Mouse (Mus musculus) midbrain, embryonic 16.5 days (tissue): ENCODE measurements around the gene Hipk2. TPM values are rescaled to one million over a fixed set of nuclear protein-coding genes. Genes with fewer than 3 reads are reported as not detected.

Experiments used
- ATAC-seq: fragments of 200-750 bp; cut with Nextera tagmentation; 2 replicates; pipeline ENCODE4 v1.8.0; 2017; ENCODE audit warnings: moderate TSS enrichment
- H3K27ac ChIP-seq: fragments of 300-500 bp; sonication (generic); 2 replicates; pipeline ENCODE4 v1.5.1; 2014; ENCODE audit warnings: mild to moderate bottlenecking, low read length, mixed read lengths
- H3K27me3 ChIP-seq: fragments of 300-500 bp; sonication (generic); 2 replicates; pipeline ENCODE4 v1.6.1; 2014; ENCODE audit warnings: low read depth, low read length, mixed read lengths; ENCODE audit not compliant: control insufficient read depth, insufficient read depth
- H3K36me3 ChIP-seq: fragments of 300-500 bp; sonication (generic); 2 replicates; pipeline ENCODE4 v1.6.1; 2014; ENCODE audit warnings: mild to moderate bottlenecking, low read length, moderate library complexity, mixed read lengths; ENCODE audit not compliant: control insufficient read depth, insufficient read depth
- H3K4me1 ChIP-seq: fragments of 300-500 bp; sonication (generic); 2 replicates; pipeline ENCODE4 v1.6.1; 2014; ENCODE audit warnings: mild to moderate bottlenecking, low read length, mixed read lengths; ENCODE audit not compliant: control insufficient read depth, insufficient read depth
- H3K4me2 ChIP-seq: fragments of 300-500 bp; sonication (generic); 2 replicates; pipeline ENCODE4 v1.6.1; 2014; ENCODE audit warnings: mild to moderate bottlenecking, low read length, mixed read lengths
- H3K4me3 ChIP-seq: fragments of 300-500 bp; sonication (generic); 2 replicates; pipeline ENCODE4 v1.5.1; 2014; ENCODE audit warnings: low read depth, mild to moderate bottlenecking, low read length, moderate library complexity, mixed read lengths
- H3K9ac ChIP-seq: fragments of 300-500 bp; sonication (generic); 2 replicates; pipeline ENCODE4 v1.6.1; 2014; ENCODE audit warnings: low read depth, low read length, mixed read lengths
- H3K9me3 ChIP-seq: fragments of 300-500 bp; sonication (generic); replicated peaks from 2 replicates; pipeline ENCODE4 v1.6.1; 2014; ENCODE audit warnings: mild to moderate bottlenecking, low read length, mixed read lengths; ENCODE audit not compliant: control insufficient read depth, poor library complexity, severe bottlenecking
- WGBS: fragments of 180-500 bp; shearing (Covaris S2); extraction: QIAGEN DNeasy Blood & Tissue Kit; methylation state at CpG from one replicate; pipeline ENCODE4 v1.1.7; 2014; 5-methylcytosine and 5-hydroxymethylcytosine counted together
- polyA plus RNA-seq: library from polyadenylated mRNA; unstranded; fragments of >200 nt; fragmentation: Nextera tagmentation; extraction: Ambion mirVana; gene quantifications from 2 replicates; pipeline ENCODE4 v1.2.1, GENCODE M21; 2015

The Hipk2 gene
- polyA plus RNA-seq, 1 experiment from 2014 or later: 32.7 TPM

GRCm38 (mm10) chr6:38737763-38738162, 138.2 kb downstream of the Hipk2 start:
- no peak for ATAC-seq
- H3K27ac ChIP-seq: no peak overlapping the region
- peaks cover 10% of the 10 kb centered on the region for H3K36me3 ChIP-seq
- H3K27me3 ChIP-seq: no peaks in the 10 kb centered on the region
- H3K9ac ChIP-seq: no peak overlapping the region
- H3K9me3 ChIP-seq: no peaks in the 10 kb centered on the region
- H3K4me2 ChIP-seq: no peak overlapping the region
- WGBS: 63% methylated on average over 2 of the region's 2 CpGs
- no peak overlapping the region for H3K4me3 ChIP-seq
- no peaks in the 10 kb centered on the region; the same call in 1 of the 2 replicates for H3K4me1 ChIP-seq

DNA sequence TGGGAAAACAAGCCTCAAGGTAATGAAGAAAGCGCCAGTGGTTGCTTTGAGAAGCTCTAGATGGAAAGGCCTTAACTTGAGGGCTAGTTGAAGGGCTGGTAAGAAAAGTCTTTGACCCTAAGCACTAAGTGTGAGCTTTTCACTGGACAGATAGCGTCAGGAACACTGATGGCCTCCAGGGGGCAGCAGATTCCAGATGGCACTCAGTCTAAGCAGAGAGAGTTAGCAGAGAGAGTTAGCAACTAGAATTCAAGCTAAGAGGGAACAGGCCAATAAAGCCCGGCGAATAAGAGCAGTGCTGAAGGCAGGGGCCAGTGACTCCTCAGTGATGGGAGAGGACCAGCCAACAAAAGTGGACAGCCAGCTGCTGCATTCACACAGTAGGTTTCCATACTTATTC, 139.7 kb downstream of the Hipk2 start:
- peaks cover 8% of the 10 kb centered on the region for H3K36me3 ChIP-seq

DNA sequence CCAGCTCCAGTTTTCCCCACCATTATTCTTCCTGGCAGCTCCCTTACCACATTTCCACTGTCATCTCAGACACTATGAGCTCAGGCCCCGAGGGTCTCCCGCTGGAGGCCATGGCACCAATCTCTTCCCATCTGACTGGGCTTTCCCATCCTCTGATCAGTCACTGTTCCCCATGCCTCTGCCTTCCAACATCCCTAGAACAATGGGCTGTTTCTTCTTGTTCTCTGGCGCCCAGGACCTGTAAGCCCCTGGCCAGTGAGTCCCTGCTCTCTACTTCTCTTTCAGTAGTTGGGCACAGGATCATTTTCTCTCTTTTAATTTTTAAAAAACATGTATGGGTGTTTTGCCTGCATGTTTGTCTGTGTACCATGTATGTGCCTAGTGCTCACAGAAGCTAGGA, 143.3 kb downstream of the Hipk2 start:
- Histone ChIP-seq H3K4me3 (no peak overlapping the region), H3K27me3 (no peaks in the 10 kb centered on the region), H3K4me2 (no peak overlapping the region), H3K27ac (no peak overlapping the region), H3K36me3 (peaks cover 7% of the 10 kb centered on the region), H3K9me3 (no peaks in the 10 kb centered on the region), H3K4me1 (no peaks in the 10 kb centered on the region; the same call in 1 of the 2 replicates), H3K9ac (no peak overlapping the region)
- WGBS: 82% methylated on average over 3 of the region's 3 CpGs
- ATAC-seq: no peak

More for the DNA sequence above, 139.7 kb downstream of the Hipk2 start:
- H3K4me2 ChIP-seq: no peak overlapping the region
- ATAC-seq: peak; percentile 86
- H3K9ac ChIP-seq: no peak overlapping the region
- no peaks in the 10 kb centered on the region for H3K9me3 ChIP-seq
- no peaks in the 10 kb centered on the region for H3K27me3 ChIP-seq
- H3K4me1 ChIP-seq: no peaks in the 10 kb centered on the region; the same call in 1 of the 2 replicates
- no peak overlapping the region for H3K4me3 ChIP-seq
- 19% methylated on average over 4 of the region's 4 CpGs for WGBS
- H3K27ac ChIP-seq: no peak overlapping the region

DNA sequence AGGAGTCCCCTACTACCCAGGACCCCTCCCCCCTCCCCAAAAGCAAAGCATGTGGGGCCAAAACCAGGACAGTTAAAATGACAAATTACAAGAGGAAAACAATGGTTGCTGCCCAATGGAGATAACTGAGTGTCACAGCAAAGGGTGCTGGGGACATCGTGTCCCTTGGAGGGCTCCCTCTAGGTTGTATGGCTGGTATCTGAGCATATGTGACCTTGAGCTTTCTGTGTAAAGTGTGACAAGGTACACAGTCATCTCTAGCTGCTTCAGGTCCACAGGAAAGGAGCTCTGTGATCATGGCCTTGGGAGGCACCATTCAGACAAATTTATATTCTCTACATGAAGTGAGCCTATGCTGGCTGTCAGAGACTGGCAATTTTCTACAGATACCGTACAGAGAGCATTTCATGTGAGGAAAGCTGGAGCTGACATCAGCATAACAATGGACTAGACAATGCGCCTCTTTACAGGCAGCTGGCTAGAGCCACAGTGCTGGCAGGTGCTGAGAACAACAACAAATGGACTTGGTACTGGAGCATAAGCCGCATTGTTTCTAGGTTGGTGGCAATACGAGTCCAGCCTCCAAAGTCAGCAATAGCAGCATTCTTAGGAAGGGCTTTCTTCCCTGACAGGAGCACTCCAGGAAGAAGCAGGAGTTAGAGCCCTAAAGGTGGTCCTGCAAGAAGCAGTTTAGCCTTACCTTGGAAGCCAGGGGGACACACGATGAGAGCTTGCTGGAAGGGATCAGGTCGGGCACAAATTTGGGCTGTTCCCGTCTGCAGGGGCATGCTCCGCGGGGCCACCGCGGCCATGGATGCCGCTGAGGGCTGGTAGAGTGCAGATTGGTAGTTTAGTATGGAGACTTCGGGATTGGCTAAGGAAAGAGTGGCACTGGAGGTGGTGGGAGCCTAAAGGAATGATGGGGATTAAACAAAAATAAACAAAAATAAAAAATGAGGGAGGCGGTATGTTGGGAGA, 145.5 kb downstream of the Hipk2 start:
- H3K27ac ChIP-seq: peak overlapping the region; percentile 70
- peak; percentile 72 for ATAC-seq
- H3K4me2 ChIP-seq: no peak overlapping the region
- no peaks in the 10 kb centered on the region for H3K27me3 ChIP-seq
- no peaks in the 10 kb centered on the region; the same call in 1 of the 2 replicates for H3K4me1 ChIP-seq
- H3K4me3 ChIP-seq: no peak overlapping the region
- peaks cover 3% of the 10 kb centered on the region; the same call in 1 of the 2 replicates for H3K36me3 ChIP-seq
- no peak overlapping the region for H3K9ac ChIP-seq
- H3K9me3 ChIP-seq: no peaks in the 10 kb centered on the region
- 56% methylated on average over 15 of the region's 15 CpGs for WGBS

GRCm38 (mm10) chr6:38725515-38725914, 150.4 kb downstream of the Hipk2 start:
- no peaks in the 10 kb centered on the region; the same call in 1 of the 2 replicates for H3K4me1 ChIP-seq
- H3K9ac ChIP-seq: no peak overlapping the region
- no peaks in the 10 kb centered on the region for H3K9me3 ChIP-seq
- H3K27me3 ChIP-seq: no peaks in the 10 kb centered on the region
- no peak overlapping the region for H3K4me3 ChIP-seq
- peaks cover 5% of the 10 kb centered on the region; the same call in 1 of the 2 replicates for H3K36me3 ChIP-seq
- 93% methylated on average over 3 of the region's 3 CpGs for WGBS
- no peak for ATAC-seq
- no peak overlapping the region for H3K27ac ChIP-seq
- no peak overlapping the region for H3K4me2 ChIP-seq

- Histone ChIP-seq H3K36me3 (peaks cover 18% of the 10 kb centered on the region), H3K4me1 (no peaks in the 10 kb centered on the region)
- ATAC-seq: no peak
Measured at GRCm38 (mm10) chr6:38721361-38721760, 154.6 kb downstream of the Hipk2 start.

DNA sequence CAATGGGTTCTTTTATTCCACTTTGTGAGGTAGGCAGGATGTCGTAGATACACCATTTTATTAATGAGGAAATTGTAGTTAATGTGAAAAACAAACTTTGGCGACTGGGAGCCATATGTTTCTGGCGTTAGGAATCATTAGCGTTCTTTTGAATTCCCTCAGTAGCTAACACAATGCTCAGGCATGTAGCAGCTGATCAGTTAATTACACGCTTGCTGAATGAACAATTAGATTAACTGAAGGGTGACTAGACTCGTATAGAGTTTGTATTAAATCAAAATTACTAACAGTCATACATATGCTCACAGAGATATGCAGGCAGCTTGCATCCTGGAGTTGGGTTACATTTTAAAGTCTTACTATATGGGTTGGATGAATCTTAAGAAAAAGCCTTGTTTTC, 156.7 kb downstream of the Hipk2 start:
- H3K36me3 ChIP-seq: peaks cover 35% of the 10 kb centered on the region

More at GRCm38 (mm10) chr6:38721361-38721760, 154.6 kb downstream of the Hipk2 start:
- H3K4me3 ChIP-seq: no peak overlapping the region
- H3K9ac ChIP-seq: no peak overlapping the region
- H3K27me3 ChIP-seq: no peaks in the 10 kb centered on the region
- H3K9me3 ChIP-seq: no peaks in the 10 kb centered on the region
- no peak overlapping the region for H3K27ac ChIP-seq
- WGBS: 83% methylated on average over 1 of the region's 1 CpGs
- no peak overlapping the region for H3K4me2 ChIP-seq

DNA sequence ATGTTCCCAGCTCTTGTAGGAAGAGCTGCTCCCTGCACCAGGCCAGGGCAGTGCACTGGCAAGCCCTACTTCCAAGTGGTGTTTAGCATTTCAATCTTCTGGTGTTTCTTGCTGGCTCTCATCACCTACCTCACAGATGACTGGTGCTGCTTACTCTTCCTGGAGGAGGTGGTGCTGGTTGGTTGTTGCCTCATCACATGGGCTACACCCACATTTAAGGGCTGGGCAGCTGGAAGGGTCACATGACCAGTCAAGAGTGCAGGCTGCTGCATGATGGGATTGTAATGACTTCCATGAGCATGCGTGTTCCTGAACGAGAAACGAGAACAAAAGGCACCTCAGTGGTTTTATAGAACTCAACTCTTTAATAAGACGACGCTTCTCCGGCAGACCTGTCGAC, 157.3 kb downstream of the Hipk2 start:
- H3K27me3 ChIP-seq: no peaks in the 10 kb centered on the region
- no peak overlapping the region for H3K4me2 ChIP-seq
- H3K36me3 ChIP-seq: peaks cover 39% of the 10 kb centered on the region
- no peak overlapping the region for H3K4me3 ChIP-seq
- H3K27ac ChIP-seq: no peak overlapping the region
- no peak for ATAC-seq
- H3K4me1 ChIP-seq: no peaks in the 10 kb centered on the region
- H3K9me3 ChIP-seq: no peaks in the 10 kb centered on the region
- no peak overlapping the region for H3K9ac ChIP-seq
- 91% methylated on average over 7 of the region's 7 CpGs for WGBS

More for the DNA sequence above, 156.7 kb downstream of the Hipk2 start:
- no peak for ATAC-seq
- Histone ChIP-seq H3K4me2 (no peak overlapping the region), H3K27ac (no peak overlapping the region), H3K9me3 (no peaks in the 10 kb centered on the region), H3K27me3 (no peaks in the 10 kb centered on the region), H3K4me3 (no peak overlapping the region), H3K4me1 (no peaks in the 10 kb centered on the region), H3K9ac (no peak overlapping the region)
- 38% methylated on average over 6 of the region's 6 CpGs for WGBS

DNA sequence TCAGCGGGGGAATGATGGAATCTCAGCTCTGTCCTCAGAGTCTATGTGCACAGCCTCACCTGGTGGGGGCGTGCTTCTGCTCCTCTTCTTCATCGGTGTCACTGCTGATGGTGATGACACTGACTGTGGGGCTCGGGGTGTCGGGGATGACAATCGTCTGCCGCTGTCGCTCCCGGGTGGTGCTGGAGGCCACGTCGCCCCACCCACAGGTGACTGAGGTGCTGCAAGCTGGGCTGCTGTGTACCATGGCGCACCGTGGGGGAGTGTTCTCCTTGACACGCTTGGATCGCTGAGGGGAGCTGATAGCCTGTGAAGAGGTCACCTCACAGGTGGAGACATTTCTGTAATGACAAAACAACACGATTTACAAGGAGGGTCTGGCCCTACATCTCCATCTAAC, 160.1 kb downstream of the Hipk2 start:
- no peak overlapping the region for H3K4me3 ChIP-seq
- peaks cover 48% of the 10 kb centered on the region for H3K36me3 ChIP-seq
- no peak for ATAC-seq

More for the DNA sequence above, 160.1 kb downstream of the Hipk2 start:
- H3K27ac ChIP-seq: no peak overlapping the region
- no peaks in the 10 kb centered on the region for H3K27me3 ChIP-seq
- H3K4me2 ChIP-seq: no peak overlapping the region
- no peak overlapping the region for H3K9ac ChIP-seq
- WGBS: 95% methylated on average over 16 of the region's 16 CpGs
- H3K4me1 ChIP-seq: no peaks in the 10 kb centered on the region
- H3K9me3 ChIP-seq: no peaks in the 10 kb centered on the region
